Mouse (Mus musculus) embryonic fibroblast, embryonic 13.5 days (primary cell): Measurements from ENCODE around the gene Sult1c2. TPM values are rescaled to one million over a fixed set of nuclear protein-coding genes. Genes with fewer than 3 reads are reported as not detected.

Experiments used
- H3K27ac ChIP-seq: 2 replicates; pipeline ENCODE4 v1.5.1; 2012; ENCODE audit warnings: low read length, control low read depth, inconsistent platforms; ENCODE audit not compliant: insufficient read depth
- H3K4me1 ChIP-seq: 2 replicates; pipeline ENCODE4 v1.6.1; 2011; ENCODE audit warnings: low read length; ENCODE audit not compliant: control insufficient read depth, insufficient read depth
- H3K4me3 ChIP-seq: 2 replicates; pipeline ENCODE4 v1.5.1; 2011; ENCODE audit warnings: mild to moderate bottlenecking, control low read depth, low read length; ENCODE audit not compliant: insufficient read depth
- CTCF ChIP-seq: IDR thresholded peaks from 2 replicates; pipeline ENCODE4 v1.5.1; 2011; ENCODE audit warnings: mild to moderate bottlenecking, control low read depth, low read length, moderate library complexity, borderline replicate concordance; ENCODE audit not compliant: insufficient read depth
- POLR2A ChIP-seq: IDR thresholded peaks from 2 replicates; pipeline ENCODE4 v1.6.1; 2011; ENCODE audit warnings: low read depth, mild to moderate bottlenecking, control low read depth, low read length, moderate library complexity
- polyA plus RNA-seq: library from polyadenylated mRNA; stranded (reverse); fragments of >200 nt; gene quantifications from 2 replicates; pipeline ENCODE4 v1.2.4, GENCODE M21; 2011; ENCODE audit warnings: low read depth; ENCODE audit not compliant: missing spikeins, insufficient read length

Sult1c2 gene
- polyA plus RNA-seq, 1 experiment = not detected

DNA sequence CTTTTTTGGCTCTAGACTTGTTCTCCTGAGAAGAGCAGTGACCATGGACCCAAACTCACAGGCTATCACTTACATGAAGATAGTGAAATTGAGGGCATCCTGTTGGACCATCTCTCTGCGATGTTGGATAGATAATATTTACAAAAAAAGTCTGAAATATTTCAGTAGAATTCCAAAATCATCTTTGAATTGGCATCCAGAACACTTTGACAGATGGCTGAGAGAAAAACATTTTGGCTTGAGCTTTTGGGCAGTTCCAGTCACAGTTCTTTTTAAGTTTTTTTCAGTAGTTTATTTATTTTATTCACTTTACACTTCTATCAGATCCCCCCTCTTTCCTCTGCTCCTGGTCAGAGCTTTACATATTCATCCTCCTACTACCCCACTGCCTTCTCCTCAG lies 62.8 kb downstream of the Sult1c2 start:
- H3K4me1 ChIP-seq = no peaks in the 10 kb centered on the region
- H3K4me3 ChIP-seq = no peak overlapping the region
- TF ChIP-seq POLR2A (no peak), CTCF (no peak)
- no peak overlapping the region for H3K27ac ChIP-seq

Other genes starting within 250 kb of the Sult1c2 start
- 16.6 and 21.5 TPM in 2 replicates for gene Sgo1, start 157.0 kb downstream of the Sult1c2 start, polyA plus RNA-seq
- not detected in 2 replicates for gene Sult1c1, start 144.3 kb upstream of the Sult1c2 start, polyA plus RNA-seq